Mouse (Mus musculus): ENCODE data around the gene Hoga1. TPM values are rescaled to one million over a fixed set of nuclear protein-coding genes. Genes with fewer than 3 reads are reported as not detected.

Hoga1 gene
- 1.7 and 1.9 TPM in 2 replicates for polyA plus RNA-seq (2014; fragmentation: Nextera tagmentation; extraction: Ambion mirVana)

GRCm38 (mm10) chr19:42045269-42046102 is at the start of gene Hoga1:
Hoga1 (plus strand) TSS chr19:42045610.
- Histone ChIP-seq H3K36me3 (ENCODE audit: control insufficient read depth, insufficient read depth, low read length) (no peaks in the 10 kb centered on the region), H3K27me3 (ENCODE audit: control insufficient read depth, insufficient read depth, low read length) (no peaks in the 10 kb centered on the region), H3K4me1 (ENCODE audit: control insufficient read depth, insufficient read depth, low read length) (no peaks in the 10 kb centered on the region), H3K9ac (replicated peaks; ENCODE audit: low read depth, low read length) (peak within 1 kb of the TSS; percentile 37), H3K4me3 (ENCODE audit: low read depth, low read length) (peak within 1 kb of the TSS; percentile 26), H3K4me2 (replicated peaks; ENCODE audit: low read depth, low read length) (peak within 1 kb of the TSS; percentile 39), H3K27ac (ENCODE audit: low read length) (no peak within 1 kb of the TSS), H3K9me3 (ENCODE audit: control insufficient read depth, low read depth, low read length) (no peaks in the 10 kb centered on the region)
- peak; percentile 89 for ATAC-seq (ENCODE audit: insufficient number of reproducible peaks, insufficient read depth, low FRiP score, low read depth)
- 26% methylated on average over 23 of the region's 23 CpGs for WGBS

GRCm38 (mm10) chr19:41997090-41997489 is 48.3 kb upstream of the Hoga1 start:
- H3K9ac ChIP-seq (replicated peaks; ENCODE audit: low read depth, low read length), result no peak overlapping the region
- no peak overlapping the region for H3K4me3 ChIP-seq (ENCODE audit: low read depth, low read length)
- H3K4me2 ChIP-seq (replicated peaks; ENCODE audit: low read depth, low read length), result no peak overlapping the region
- H3K9me3 ChIP-seq (ENCODE audit: control insufficient read depth, low read depth, low read length), result no peaks in the 10 kb centered on the region
- 0 out of 2 replicates have a peak overlapping the region, but pooled peaks have one; percentile 3 for H3K27ac ChIP-seq (ENCODE audit: low read length)
- no peaks in the 10 kb centered on the region for H3K27me3 ChIP-seq (ENCODE audit: control insufficient read depth, insufficient read depth, low read length)
- peaks cover 42% of the 10 kb centered on the region for H3K4me1 ChIP-seq (ENCODE audit: control insufficient read depth, insufficient read depth, low read length)
- WGBS, result 82% methylated on average over 10 of the region's 10 CpGs
- ATAC-seq (ENCODE audit: insufficient number of reproducible peaks, insufficient read depth, low FRiP score, low read depth), result no peak
- H3K36me3 ChIP-seq (ENCODE audit: control insufficient read depth, insufficient read depth, low read length), result no peaks in the 10 kb centered on the region

DNA sequence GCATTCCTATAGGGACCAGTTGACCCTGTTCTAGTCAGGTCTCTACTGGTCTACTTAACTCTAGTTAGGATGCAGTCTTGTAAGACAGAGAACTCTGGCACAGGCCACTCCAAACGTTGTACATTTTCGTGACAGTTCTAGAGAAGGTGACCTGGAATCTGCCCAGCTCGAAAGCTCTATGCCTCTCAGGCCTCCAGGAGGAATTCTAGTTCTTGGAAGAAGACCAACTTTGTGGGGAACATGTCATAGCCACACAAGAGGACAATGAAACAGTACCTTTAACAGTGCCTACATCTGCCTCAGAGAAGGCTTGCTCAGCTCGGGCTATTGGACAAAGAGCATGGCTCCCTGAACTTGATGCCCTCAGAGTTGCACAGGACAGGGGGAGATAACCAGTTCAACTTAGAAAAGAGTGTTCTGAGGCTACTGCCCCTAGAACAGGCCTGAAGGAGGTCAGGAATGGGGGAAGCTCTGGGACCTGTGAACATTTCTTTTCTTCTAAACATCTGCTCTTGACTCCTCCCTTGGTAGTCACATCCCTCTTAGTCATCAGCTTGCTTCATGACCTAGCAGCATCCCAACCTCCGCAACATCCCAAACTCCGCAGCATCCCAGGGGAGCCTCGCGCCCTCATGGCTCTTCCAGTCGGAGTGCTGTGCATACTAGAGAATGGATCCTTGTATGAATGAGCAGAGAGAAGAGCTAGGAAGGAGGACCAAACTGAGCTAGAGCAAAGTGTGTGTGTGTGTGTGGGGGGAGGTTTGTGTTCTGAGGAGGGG is 46.5 kb upstream of the Hoga1 start:
- H3K4me3 ChIP-seq (ENCODE audit: low read depth, low read length), result no peak overlapping the region
- no peak overlapping the region for H3K27ac ChIP-seq (ENCODE audit: low read length)
- ATAC-seq (ENCODE audit: insufficient number of reproducible peaks, insufficient read depth, low FRiP score, low read depth), result no peak
- WGBS, result 88% methylated on average over 9 of the region's 9 CpGs
- H3K27me3 ChIP-seq (ENCODE audit: control insufficient read depth, insufficient read depth, low read length), result no peaks in the 10 kb centered on the region
- H3K4me1 ChIP-seq (ENCODE audit: control insufficient read depth, insufficient read depth, low read length), result peaks cover 32% of the 10 kb centered on the region
- no peaks in the 10 kb centered on the region for H3K36me3 ChIP-seq (ENCODE audit: control insufficient read depth, insufficient read depth, low read length)
- no peaks in the 10 kb centered on the region for H3K9me3 ChIP-seq (ENCODE audit: control insufficient read depth, low read depth, low read length)
- H3K9ac ChIP-seq (replicated peaks; ENCODE audit: low read depth, low read length), result no peak overlapping the region
- H3K4me2 ChIP-seq (replicated peaks; ENCODE audit: low read depth, low read length), result no peak overlapping the region

- Histone ChIP-seq H3K4me2 (replicated peaks; ENCODE audit: low read depth, low read length) (no peak overlapping the region), H3K27ac (ENCODE audit: low read length) (peak overlapping the region; percentile 82; the same call in 1 of the 2 replicates), H3K36me3 (ENCODE audit: control insufficient read depth, insufficient read depth, low read length) (no peaks in the 10 kb centered on the region), H3K4me1 (ENCODE audit: control insufficient read depth, insufficient read depth, low read length) (peaks cover 28% of the 10 kb centered on the region), H3K4me3 (ENCODE audit: low read depth, low read length) (no peak overlapping the region), H3K9ac (replicated peaks; ENCODE audit: low read depth, low read length) (no peak overlapping the region), H3K9me3 (ENCODE audit: control insufficient read depth, low read depth, low read length) (no peaks in the 10 kb centered on the region), H3K27me3 (ENCODE audit: control insufficient read depth, insufficient read depth, low read length) (no peaks in the 10 kb centered on the region)
- WGBS, result 80% methylated on average over 4 of the region's 4 CpGs
- ATAC-seq (ENCODE audit: insufficient number of reproducible peaks, insufficient read depth, low FRiP score, low read depth), result no peak
Observed at GRCm38 (mm10) chr19:41999688-42000283, 45.6 kb upstream of the Hoga1 start.

DNA sequence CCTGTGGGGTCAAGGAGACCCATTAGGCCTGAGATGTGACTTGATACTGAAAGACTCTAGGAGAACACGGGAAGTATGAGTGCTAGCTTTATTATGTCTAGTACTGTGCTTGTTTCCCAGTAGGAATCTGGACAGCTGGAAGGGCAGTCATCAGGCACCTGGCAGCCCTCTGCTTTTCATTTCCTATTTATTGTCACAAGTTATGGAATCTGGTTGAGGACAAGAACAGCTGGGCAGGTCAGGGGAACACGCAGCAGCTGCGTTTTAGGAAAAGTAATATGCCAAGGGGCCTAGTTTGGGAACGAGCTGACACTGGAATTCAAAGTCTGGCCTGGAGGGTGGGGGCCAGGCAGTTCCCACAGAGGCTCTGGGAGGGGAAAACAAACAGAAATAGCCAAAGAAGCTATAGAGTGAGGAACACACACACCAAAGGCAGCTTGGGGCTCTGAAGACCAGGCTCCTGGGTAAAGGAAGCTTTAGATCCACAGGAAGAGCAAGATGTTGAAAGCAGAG is 44.9 kb upstream of the Hoga1 start:
- Histone ChIP-seq H3K4me3 (ENCODE audit: low read depth, low read length) (no peak overlapping the region), H3K9ac (replicated peaks; ENCODE audit: low read depth, low read length) (no peak overlapping the region), H3K9me3 (ENCODE audit: control insufficient read depth, low read depth, low read length) (no peaks in the 10 kb centered on the region), H3K27me3 (ENCODE audit: control insufficient read depth, insufficient read depth, low read length) (no peaks in the 10 kb centered on the region), H3K36me3 (ENCODE audit: control insufficient read depth, insufficient read depth, low read length) (no peaks in the 10 kb centered on the region), H3K27ac (ENCODE audit: low read length) (peak overlapping the region; percentile 82), H3K4me2 (replicated peaks; ENCODE audit: low read depth, low read length) (no peak overlapping the region), H3K4me1 (ENCODE audit: control insufficient read depth, insufficient read depth, low read length) (peaks cover 28% of the 10 kb centered on the region)
- peak; percentile 40; the same call in 1 of the 2 replicates for ATAC-seq (ENCODE audit: insufficient number of reproducible peaks, insufficient read depth, low FRiP score, low read depth)
- WGBS, result 19% methylated on average over 4 of the region's 4 CpGs

- Histone ChIP-seq H3K9ac (replicated peaks; ENCODE audit: low read depth, low read length) (no peak overlapping the region), H3K36me3 (ENCODE audit: control insufficient read depth, insufficient read depth, low read length) (no peaks in the 10 kb centered on the region), H3K9me3 (ENCODE audit: control insufficient read depth, low read depth, low read length) (no peaks in the 10 kb centered on the region), H3K27ac (ENCODE audit: low read length) (peak overlapping the region; percentile 82), H3K27me3 (ENCODE audit: control insufficient read depth, insufficient read depth, low read length) (no peaks in the 10 kb centered on the region), H3K4me3 (ENCODE audit: low read depth, low read length) (no peak overlapping the region), H3K4me2 (replicated peaks; ENCODE audit: low read depth, low read length) (no peak overlapping the region), H3K4me1 (ENCODE audit: control insufficient read depth, insufficient read depth, low read length) (peaks cover 32% of the 10 kb centered on the region)
- WGBS, result 88% methylated on average over 12 of the region's 12 CpGs
- ATAC-seq (ENCODE audit: insufficient number of reproducible peaks, insufficient read depth, low FRiP score, low read depth), result no peak
Observed at GRCm38 (mm10) chr19:42001253-42001980, 44.0 kb upstream of the Hoga1 start.

DNA sequence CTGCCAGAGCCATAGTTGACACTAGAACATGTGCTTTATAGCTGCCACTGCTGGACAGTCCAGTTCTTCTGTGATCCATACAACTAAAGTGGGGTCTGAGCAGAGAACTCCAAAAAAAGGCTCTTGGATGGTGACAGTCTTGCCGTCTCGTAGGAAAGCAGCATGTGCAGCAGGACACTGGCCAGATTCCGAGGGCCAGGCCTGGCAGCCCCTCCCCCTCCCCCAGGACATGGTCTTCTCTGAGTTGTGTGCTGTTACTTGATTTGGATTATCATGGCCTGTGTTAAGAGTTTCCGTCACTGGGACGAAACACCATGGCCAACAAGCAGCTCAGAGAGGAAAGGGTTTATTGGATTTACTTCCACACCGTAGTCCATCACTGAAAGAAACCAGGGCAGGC is 41.2 kb upstream of the Hoga1 start:
- Histone ChIP-seq H3K4me1 (ENCODE audit: control insufficient read depth, insufficient read depth, low read length) (peaks cover 25% of the 10 kb centered on the region), H3K27ac (ENCODE audit: low read length) (no peak overlapping the region), H3K9ac (replicated peaks; ENCODE audit: low read depth, low read length) (no peak overlapping the region), H3K4me3 (ENCODE audit: low read depth, low read length) (no peak overlapping the region), H3K4me2 (replicated peaks; ENCODE audit: low read depth, low read length) (no peak overlapping the region), H3K36me3 (ENCODE audit: control insufficient read depth, insufficient read depth, low read length) (no peaks in the 10 kb centered on the region), H3K27me3 (ENCODE audit: control insufficient read depth, insufficient read depth, low read length) (no peaks in the 10 kb centered on the region), H3K9me3 (ENCODE audit: control insufficient read depth, low read depth, low read length) (no peaks in the 10 kb centered on the region)
- ATAC-seq (ENCODE audit: insufficient number of reproducible peaks, insufficient read depth, low FRiP score, low read depth), result no peak
- WGBS, result 68% methylated on average over 6 of the region's 6 CpGs

- H3K4me1 ChIP-seq (ENCODE audit: control insufficient read depth, insufficient read depth, low read length), result peaks cover 16% of the 10 kb centered on the region
- H3K9ac ChIP-seq (replicated peaks; ENCODE audit: low read depth, low read length), result no peak overlapping the region
- H3K4me3 ChIP-seq (ENCODE audit: low read depth, low read length), result no peak overlapping the region
- no peak overlapping the region for H3K27ac ChIP-seq (ENCODE audit: low read length)
- no peak overlapping the region for H3K4me2 ChIP-seq (replicated peaks; ENCODE audit: low read depth, low read length)
- no peak for ATAC-seq (ENCODE audit: insufficient number of reproducible peaks, insufficient read depth, low FRiP score, low read depth)
- H3K36me3 ChIP-seq (ENCODE audit: control insufficient read depth, insufficient read depth, low read length), result no peaks in the 10 kb centered on the region
- H3K9me3 ChIP-seq (ENCODE audit: control insufficient read depth, low read depth, low read length), result no peaks in the 10 kb centered on the region
- H3K27me3 ChIP-seq (ENCODE audit: control insufficient read depth, insufficient read depth, low read length), result no peaks in the 10 kb centered on the region
- 73% methylated on average over 3 of the region's 3 CpGs for WGBS
Observed at GRCm38 (mm10) chr19:42005616-42006015, 39.8 kb upstream of the Hoga1 start.

Measured in stomach, embryonic 14.5 days (tissue).